Mouse (Mus musculus) kidney, adult 2 months (tissue): ENCODE measurements at regions not wholly inside any gene's neighbourhood (a gene's known extent, or its start where the extent isn't known, plus 50 kb on each side); places are given as distances from the start of the nearest gene placed in this dataset.

Source experiments
- DNase-seq: peaks from one replicate; pipeline ENCODE4 v3.0.0; 2021
- H3K27ac ChIP-seq: fragments of 200-500 bp; 2 replicates; pipeline ENCODE4 v1.5.1; 2012; ENCODE audit warnings: low read depth, low read length, control low read depth, inconsistent platforms; ENCODE audit not compliant: insufficient read depth
- H3K27me3 ChIP-seq: fragments of 200-500 bp; replicated peaks from 2 replicates; pipeline ENCODE4 v1.6.1; 2012; ENCODE audit warnings: mild to moderate bottlenecking, moderate library complexity, low read length, inconsistent platforms; ENCODE audit not compliant: control insufficient read depth, insufficient read depth
- H3K36me3 ChIP-seq: fragments of 200-500 bp; 2 replicates; pipeline ENCODE4 v1.6.1; 2012; ENCODE audit warnings: mild to moderate bottlenecking, moderate library complexity, low read length, inconsistent platforms; ENCODE audit not compliant: control insufficient read depth, insufficient read depth
- H3K4me1 ChIP-seq: fragments of 200-500 bp; 2 replicates; pipeline ENCODE4 v1.6.1; 2011; ENCODE audit warnings: low read length; ENCODE audit not compliant: control insufficient read depth, insufficient read depth
- H3K4me3 ChIP-seq: fragments of 200-500 bp; 2 replicates; pipeline ENCODE4 v1.5.1; 2011; ENCODE audit warnings: mild to moderate bottlenecking, low read depth, low read length, control low read depth; ENCODE audit not compliant: insufficient read depth
- CTCF ChIP-seq: fragments of 200-500 bp; conservative IDR thresholded peaks from 2 replicates; pipeline ENCODE4 v1.5.1; 2011; ENCODE audit warnings: low read depth, mild to moderate bottlenecking, control low read depth, low read length, moderate library complexity, mixed read lengths; ENCODE audit not compliant: insufficient read depth, insufficient read length
- POLR2A ChIP-seq: fragments of 200-500 bp; IDR thresholded peaks from one replicate; pipeline ENCODE4 v1.6.1; 2011; ENCODE audit warnings: low read depth, low read length, control low read depth
- WGBS: fragments of 180-500 bp; shearing (Covaris S2); methylation state at CpG from one replicate; pipeline ENCODE4 v1.1.7; 2018; 5-methylcytosine and 5-hydroxymethylcytosine counted together

GRCm38 (mm10) chr2:116201248-116202223, 135.9 kb upstream of the Meis2 start:
- TF ChIP-seq CTCF (no peak), POLR2A (no peak)
- 74% methylated on average over 14 of the region's 14 CpGs for WGBS
- no peak overlapping the region for H3K4me3 ChIP-seq

GRCm38 (mm10) chr2:116200795-116201194, 135.2 kb upstream of the Meis2 start:
- Histone ChIP-seq H3K4me1 (no peaks in the 10 kb centered on the region), H3K36me3 (no peaks in the 10 kb centered on the region), H3K27ac (no peak overlapping the region), H3K27me3 (no peaks in the 10 kb centered on the region), H3K4me3 (no peak overlapping the region)
- TF ChIP-seq CTCF (no peak), POLR2A (no peak)
- no peak for DNase-seq
- 72% methylated on average over 5 of the region's 5 CpGs for WGBS

More at GRCm38 (mm10) chr2:116201248-116202223, 135.9 kb upstream of the Meis2 start:
- Histone ChIP-seq H3K4me1 (no peaks in the 10 kb centered on the region), H3K36me3 (no peaks in the 10 kb centered on the region), H3K27ac (no peak overlapping the region), H3K27me3 (no peaks in the 10 kb centered on the region)
- DNase-seq, result no peak

- H3K36me3 ChIP-seq, result no peaks in the 10 kb centered on the region
- H3K27ac ChIP-seq, result no peak overlapping the region
- DNase-seq, result no peak
- 78% methylated on average over 11 of the region's 11 CpGs for WGBS
- H3K27me3 ChIP-seq, result no peaks in the 10 kb centered on the region
- no peak overlapping the region for H3K4me3 ChIP-seq
- TF ChIP-seq CTCF (no peak), POLR2A (no peak)
- no peaks in the 10 kb centered on the region for H3K4me1 ChIP-seq
These were observed 116.2 kb upstream of the Meis2 start for GRCm38 (mm10) chr2:116181861-116182260.

- Histone ChIP-seq H3K27me3 (no peaks in the 10 kb centered on the region), H3K4me3 (no peak overlapping the region), H3K36me3 (no peaks in the 10 kb centered on the region), H3K4me1 (no peaks in the 10 kb centered on the region), H3K27ac (no peak overlapping the region)
- DNase-seq, result no peak
- 89% methylated on average over 3 of the region's 3 CpGs for WGBS
- TF ChIP-seq CTCF (no peak), POLR2A (no peak)
These were observed 111.5 kb upstream of the Meis2 start for GRCm38 (mm10) chr2:116177155-116177554.

- DNase-seq, result no peak
- Histone ChIP-seq H3K4me3 (no peak overlapping the region), H3K27ac (no peak overlapping the region), H3K4me1 (no peaks in the 10 kb centered on the region), H3K36me3 (no peaks in the 10 kb centered on the region), H3K27me3 (no peaks in the 10 kb centered on the region)
- WGBS, result 68% methylated on average over 16 of the region's 16 CpGs
- TF ChIP-seq CTCF, result no peak
- no peak for TF ChIP-seq POLR2A
These were observed 100.5 kb upstream of the Meis2 start for GRCm38 (mm10) chr2:116165871-116166770.
